Comparison of ENCODE assay signal across 20 mouse cellular contexts in the genomic region with DNA sequence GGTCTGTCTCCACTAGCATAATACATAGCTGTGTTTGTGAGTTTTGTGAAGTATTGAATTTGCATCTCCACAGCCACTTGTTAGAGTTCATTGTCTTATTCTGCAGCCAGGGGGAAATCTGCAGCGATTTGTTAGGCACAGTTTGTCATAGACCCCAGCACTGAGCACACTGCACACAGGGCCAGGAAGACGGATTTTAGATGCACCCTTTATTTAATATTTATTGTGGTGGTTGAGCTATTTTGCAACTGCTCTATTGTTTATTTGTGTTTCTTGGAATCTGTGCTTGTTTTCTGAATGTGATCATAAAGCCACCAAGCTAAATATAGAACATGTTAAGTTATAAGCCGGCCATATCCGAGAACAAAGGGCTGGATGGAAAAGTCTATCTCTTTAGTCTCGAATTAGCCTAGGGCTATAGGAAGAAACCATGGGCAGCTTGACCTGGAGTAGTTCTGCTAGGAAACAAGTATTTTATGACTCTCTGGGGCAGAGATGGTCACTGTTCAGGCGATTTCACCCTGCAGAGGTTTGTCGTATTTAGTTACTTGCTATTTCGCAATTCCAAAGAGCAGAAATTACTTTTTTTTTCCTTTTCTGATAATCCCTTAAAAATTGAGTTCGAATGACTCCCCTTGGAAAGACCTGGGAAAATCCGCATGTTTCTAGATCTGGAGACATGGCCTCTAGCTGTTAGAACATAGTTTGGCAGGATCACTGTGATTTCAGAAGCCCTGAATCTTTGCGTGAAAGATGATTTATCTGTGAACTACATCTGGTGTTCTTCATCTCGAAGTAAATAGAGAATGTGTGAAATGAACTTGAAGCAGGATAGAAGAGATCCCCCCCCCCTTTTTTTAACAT.
A peak's percentile ranks its signal among the peaks of the same experiment; 100 is the strongest.
DNase-seq lines count a peak whose midpoint lies in the region; ATAC-seq and TF ChIP-seq lines count a peak whose summit lies in the region.
"Had no signal": no experiment of that assay in that cellular context is flagged by ENCODE, and none has a peak within 500 bp of the region (broad histone marks: within the 10 kb centered on the region; RNA-seq: fewer than 3 reads in every experiment).

No protein-coding gene starts in this region.

- no peaks in the 10 kb centered on the region for H3K36me3 ChIP-seq in forebrain, embryonic 15.5 days
- no peaks in the 10 kb centered on the region for H3K36me3 ChIP-seq in forebrain, embryonic 13.5 days (ENCODE audit: poor library complexity, severe bottlenecking)
- no peaks in the 10 kb centered on the region for H3K36me3 ChIP-seq in kidney, postnatal 0 days (ENCODE audit: insufficient read depth, low read length)
- no peaks in the 10 kb centered on the region for H3K36me3 ChIP-seq in midbrain, embryonic 14.5 days (ENCODE audit: control insufficient read depth, insufficient read depth, low read length)
- H3K36me3 ChIP-seq in midbrain, embryonic 11.5 days (ENCODE audit: control insufficient read depth, insufficient read depth, low read length): no peaks in the 10 kb centered on the region
- H3K36me3 ChIP-seq: embryonic facial prominence, embryonic 12.5 days; heart, embryonic 10.5 days; limb, embryonic 12.5 days; midbrain, embryonic 13.5 days had no signal

- peak; percentile 72 for DNase-seq in kidney, postnatal 0 days (ENCODE audit: low spot score)
- DNase-seq in kidney, adult 18-20 months: no peak
- peak; percentile 19 for DNase-seq in midbrain, embryonic 14.5 days
- no peak for DNase-seq in midbrain, embryonic 11.5 days (ENCODE audit: low spot score, missing footprints)
- no peak for DNase-seq in T-cell, adult 2 months (ENCODE audit: low spot score)
- DNase-seq: adrenal gland, postnatal 25 days; layer of hippocampus, postnatal 36 days; lung, adult 2 months; right cerebral cortex, postnatal 14 days; thymus, postnatal 14 days had no signal

- no peak overlapping the region for H3K4me3 ChIP-seq in forebrain, embryonic 15.5 days
- no peak overlapping the region for H3K4me3 ChIP-seq in forebrain, embryonic 13.5 days
- H3K4me3 ChIP-seq in kidney, postnatal 0 days (replicated peaks; ENCODE audit: low read depth, low read length): no peak overlapping the region
- no peak overlapping the region for H3K4me3 ChIP-seq in midbrain, embryonic 14.5 days (replicated peaks; ENCODE audit: low read depth, low read length)
- H3K4me3 ChIP-seq in midbrain, embryonic 11.5 days (ENCODE audit: low read depth, low read length): no peak overlapping the region
- H3K4me3 ChIP-seq: embryonic facial prominence, embryonic 12.5 days; heart, embryonic 10.5 days; limb, embryonic 12.5 days; midbrain, embryonic 13.5 days had no signal

- H3K4me2 ChIP-seq in forebrain, embryonic 15.5 days (replicated peaks): no peak overlapping the region
- no peak overlapping the region for H3K4me2 ChIP-seq in forebrain, embryonic 13.5 days
- no peak overlapping the region for H3K4me2 ChIP-seq in kidney, postnatal 0 days (ENCODE audit: low read length)
- no peak overlapping the region for H3K4me2 ChIP-seq in midbrain, embryonic 14.5 days (ENCODE audit: low read length)
- H3K4me2 ChIP-seq in midbrain, embryonic 11.5 days: no peak overlapping the region
- H3K4me2 ChIP-seq: embryonic facial prominence, embryonic 12.5 days; limb, embryonic 12.5 days; midbrain, embryonic 13.5 days had no signal

- no peak overlapping the region for H3K9ac ChIP-seq in forebrain, embryonic 15.5 days (replicated peaks)
- H3K9ac ChIP-seq in forebrain, embryonic 13.5 days: no peak overlapping the region
- no peak overlapping the region for H3K9ac ChIP-seq in kidney, postnatal 0 days (ENCODE audit: low read depth, low read length)
- no peak overlapping the region for H3K9ac ChIP-seq in midbrain, embryonic 14.5 days (replicated peaks; ENCODE audit: low read length)
- no peak overlapping the region for H3K9ac ChIP-seq in midbrain, embryonic 11.5 days (ENCODE audit: low read length)
- H3K9ac ChIP-seq: embryonic facial prominence, embryonic 12.5 days; limb, embryonic 12.5 days; midbrain, embryonic 13.5 days had no signal

- WGBS in forebrain, embryonic 15.5 days: 60% methylated on average over 12 of the region's 12 CpGs
- 67% methylated on average over 12 of the region's 12 CpGs for WGBS in forebrain, embryonic 13.5 days
- WGBS in kidney, postnatal 0 days: 50% methylated on average over 12 of the region's 12 CpGs
- WGBS in midbrain, embryonic 14.5 days: 71% methylated on average over 12 of the region's 12 CpGs
- WGBS in midbrain, embryonic 11.5 days: 86% methylated on average over 12 of the region's 12 CpGs

- ATAC-seq in forebrain, embryonic 15.5 days (replicated peaks): no peak
- ATAC-seq in forebrain, embryonic 13.5 days: no peak
- ATAC-seq in kidney, postnatal 0 days (replicated peaks; ENCODE audit: low FRiP score, low read depth): no peak
- no peak for ATAC-seq in midbrain, embryonic 14.5 days (ENCODE audit: low FRiP score, low TSS enrichment)
- ATAC-seq in midbrain, embryonic 11.5 days (ENCODE audit: low FRiP score): no peak
- no peak for ATAC-seq in frontal cortex, adult (ENCODE audit: low TSS enrichment)
- ATAC-seq: intestine, embryonic 16.5 days; midbrain, embryonic 13.5 days had no signal

- H3K27me3 ChIP-seq in forebrain, embryonic 15.5 days: no peaks in the 10 kb centered on the region
- no peaks in the 10 kb centered on the region for H3K27me3 ChIP-seq in forebrain, embryonic 13.5 days
- H3K27me3 ChIP-seq in kidney, postnatal 0 days (ENCODE audit: insufficient read depth, low read length): no peaks in the 10 kb centered on the region
- H3K27me3 ChIP-seq in midbrain, embryonic 14.5 days (ENCODE audit: control insufficient read depth, insufficient read depth, low read length): no peaks in the 10 kb centered on the region
- no peaks in the 10 kb centered on the region; the same call in 1 of the 2 replicates for H3K27me3 ChIP-seq in midbrain, embryonic 11.5 days (ENCODE audit: control insufficient read depth, insufficient read depth, low read length)
- H3K27me3 ChIP-seq: CH12.LX; embryonic facial prominence, embryonic 12.5 days; midbrain, embryonic 13.5 days had no signal

- peak overlapping the region; percentile 35; the same call in 1 of the 2 replicates for H3K27ac ChIP-seq in forebrain, embryonic 15.5 days (replicated peaks)
- no peak overlapping the region; the same call in 1 of the 2 replicates for H3K27ac ChIP-seq in forebrain, embryonic 13.5 days
- peak overlapping the region; percentile 54 for H3K27ac ChIP-seq in kidney, postnatal 0 days
- no peak overlapping the region for H3K27ac ChIP-seq in midbrain, embryonic 14.5 days (replicated peaks; ENCODE audit: low read depth, low read length)
- no peak overlapping the region for H3K27ac ChIP-seq in midbrain, embryonic 11.5 days (ENCODE audit: low read depth, low read length)
- H3K27ac ChIP-seq: embryonic facial prominence, embryonic 12.5 days; heart, embryonic 10.5 days; limb, embryonic 12.5 days; midbrain, embryonic 13.5 days; stomach, postnatal 0 days had no signal

- no peaks in the 10 kb centered on the region for H3K9me3 ChIP-seq in forebrain, embryonic 15.5 days
- no peaks in the 10 kb centered on the region for H3K9me3 ChIP-seq in forebrain, embryonic 13.5 days (replicated peaks)
- H3K9me3 ChIP-seq in kidney, postnatal 0 days (replicated peaks; ENCODE audit: low read length): no peaks in the 10 kb centered on the region
- no peaks in the 10 kb centered on the region for H3K9me3 ChIP-seq in midbrain, embryonic 14.5 days (ENCODE audit: control insufficient read depth, low read length)
- no peaks in the 10 kb centered on the region for H3K9me3 ChIP-seq in midbrain, embryonic 11.5 days (ENCODE audit: control insufficient read depth, low read length)
- H3K9me3 ChIP-seq: embryonic facial prominence, embryonic 12.5 days; heart, embryonic 10.5 days; limb, embryonic 12.5 days; midbrain, embryonic 13.5 days had no signal

- peak; percentile 17; the same call in 1 of the 2 replicates for TF ChIP-seq CTCF in kidney, postnatal 0 days (IDR thresholded peaks at IDR 0.05; ENCODE audit: low read depth)

- peaks cover 32% of the 10 kb centered on the region for H3K4me1 ChIP-seq in forebrain, embryonic 15.5 days
- peaks cover 41% of the 10 kb centered on the region for H3K4me1 ChIP-seq in forebrain, embryonic 13.5 days
- peaks cover 6% of the 10 kb centered on the region; the same call in 1 of the 2 replicates for H3K4me1 ChIP-seq in kidney, postnatal 0 days (replicated peaks; ENCODE audit: insufficient read depth, low read length)
- H3K4me1 ChIP-seq in midbrain, embryonic 14.5 days (ENCODE audit: control insufficient read depth, insufficient read depth, low read length): peaks cover 22% of the 10 kb centered on the region
- H3K4me1 ChIP-seq in midbrain, embryonic 11.5 days (ENCODE audit: control insufficient read depth, insufficient read depth, low read length): peaks cover 10% of the 10 kb centered on the region
- H3K4me1 ChIP-seq: embryonic facial prominence, embryonic 12.5 days; limb, embryonic 12.5 days had no signal

Comparison
In these comparisons a context has a peak if more than half of its experiments do, and no peak if none do; other contexts are left out.
1. H3K27ac ChIP-seq: peak in forebrain, embryonic 15.5 days (single experiment) and kidney, postnatal 0 days (single experiment); none in forebrain, embryonic 13.5 days (single experiment), midbrain, embryonic 14.5 days (single experiment) and midbrain, embryonic 11.5 days (single experiment).
2. DNase-seq: peak in kidney, postnatal 0 days (single experiment) and midbrain, embryonic 14.5 days (single experiment); none in kidney, adult 18-20 months (single experiment), midbrain, embryonic 11.5 days (single experiment) and T-cell, adult 2 months (single experiment).